Mouse (Mus musculus): Measurements from ENCODE around the gene Arsg. TPM values are rescaled to one million over a fixed set of nuclear protein-coding genes. Genes with fewer than 3 reads are reported as not detected.
A peak's percentile ranks its signal among the peaks of the same experiment; 100 is the strongest.

The Arsg gene
- polyA plus RNA-seq, 1 experiment from 2014 or later: 3.2 TPM

DNA sequence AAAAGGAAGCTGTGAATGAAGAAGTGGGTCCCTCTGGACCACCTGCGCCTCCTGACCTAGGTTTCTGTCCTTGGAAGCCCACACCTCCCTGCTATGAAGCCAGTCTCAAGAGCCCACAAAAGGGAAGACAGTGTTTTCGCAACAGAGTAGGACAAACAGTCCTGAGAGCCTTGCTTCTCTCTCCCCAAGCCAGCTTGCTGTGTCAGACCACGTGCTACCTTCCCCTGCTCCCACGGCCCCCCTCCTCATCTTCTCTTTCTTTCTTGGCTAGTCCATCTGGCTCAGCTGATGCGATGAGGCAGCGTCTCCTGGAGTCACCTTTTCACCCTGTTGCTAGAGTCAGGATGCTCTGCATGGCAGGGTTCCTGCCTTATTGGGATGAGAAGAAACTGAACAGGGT, 66.1 kb downstream of the Arsg start:
- no peaks in the 10 kb centered on the region for H3K36me3 ChIP-seq (ENCODE audit: control insufficient read depth, insufficient read depth, low read length)
- H3K27ac ChIP-seq (replicated peaks): no peak overlapping the region
- H3K4me2 ChIP-seq (replicated peaks; ENCODE audit: low read depth): no peak overlapping the region
- no peaks in the 10 kb centered on the region for H3K9me3 ChIP-seq (ENCODE audit: control insufficient read depth, low read length)
- H3K4me3 ChIP-seq (ENCODE audit: low read depth, low read length): no peak overlapping the region
- WGBS: 39% methylated on average over 6 of the region's 6 CpGs
- no peaks in the 10 kb centered on the region for H3K27me3 ChIP-seq (ENCODE audit: control insufficient read depth, insufficient read depth, low read length)
- no peak for DNase-seq (ENCODE audit: low spot score)
- no peak overlapping the region for H3K9ac ChIP-seq (ENCODE audit: low read length)
- ATAC-seq (ENCODE audit: low FRiP score, low TSS enrichment): no peak
- H3K4me1 ChIP-seq (replicated peaks; ENCODE audit: control insufficient read depth, insufficient read depth): no peaks in the 10 kb centered on the region
- TF ChIP-seq EP300 (optimal IDR thresholded peaks at IDR 0.05) (no peak), CTCF (IDR thresholded peaks at IDR 0.05; ENCODE audit: low read depth) (no peak)

DNA sequence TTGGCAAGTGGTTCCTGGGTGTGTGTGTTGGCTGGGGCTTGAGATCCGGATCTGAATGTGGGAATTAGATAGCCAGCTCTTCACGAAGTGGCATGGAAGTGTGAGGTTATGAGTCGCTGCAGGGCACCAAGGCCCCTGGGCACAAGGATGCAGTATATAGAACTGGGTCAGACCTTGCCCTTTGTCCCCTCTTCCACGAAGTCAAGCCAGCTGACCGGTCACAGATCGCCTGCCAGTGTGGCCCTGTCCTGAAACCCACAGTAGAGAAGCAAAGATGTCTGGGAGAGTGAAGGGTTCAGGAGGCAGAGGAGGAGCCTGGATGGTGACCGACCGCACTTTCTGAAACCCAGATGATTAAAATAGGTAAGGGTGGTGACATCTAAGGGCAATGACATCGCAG, 70.3 kb downstream of the Arsg start:
- WGBS: 86% methylated on average over 9 of the region's 9 CpGs
- H3K27ac ChIP-seq (replicated peaks): no peak overlapping the region
- H3K36me3 ChIP-seq (ENCODE audit: control insufficient read depth, insufficient read depth, low read length): no peaks in the 10 kb centered on the region
- H3K27me3 ChIP-seq (ENCODE audit: control insufficient read depth, insufficient read depth, low read length): no peaks in the 10 kb centered on the region
- H3K4me1 ChIP-seq (replicated peaks; ENCODE audit: control insufficient read depth, insufficient read depth): no peaks in the 10 kb centered on the region
- DNase-seq (ENCODE audit: low spot score): no peak
- no peak overlapping the region for H3K9ac ChIP-seq (ENCODE audit: low read length)
- TF ChIP-seq CTCF (IDR thresholded peaks at IDR 0.05; ENCODE audit: low read depth) (no peak), EP300 (optimal IDR thresholded peaks at IDR 0.05) (no peak)
- no peak for ATAC-seq (ENCODE audit: low FRiP score, low TSS enrichment)
- H3K4me2 ChIP-seq (replicated peaks; ENCODE audit: low read depth): no peak overlapping the region
- H3K9me3 ChIP-seq (ENCODE audit: control insufficient read depth, low read length): no peaks in the 10 kb centered on the region
- H3K4me3 ChIP-seq (ENCODE audit: low read depth, low read length): no peak overlapping the region

DNA sequence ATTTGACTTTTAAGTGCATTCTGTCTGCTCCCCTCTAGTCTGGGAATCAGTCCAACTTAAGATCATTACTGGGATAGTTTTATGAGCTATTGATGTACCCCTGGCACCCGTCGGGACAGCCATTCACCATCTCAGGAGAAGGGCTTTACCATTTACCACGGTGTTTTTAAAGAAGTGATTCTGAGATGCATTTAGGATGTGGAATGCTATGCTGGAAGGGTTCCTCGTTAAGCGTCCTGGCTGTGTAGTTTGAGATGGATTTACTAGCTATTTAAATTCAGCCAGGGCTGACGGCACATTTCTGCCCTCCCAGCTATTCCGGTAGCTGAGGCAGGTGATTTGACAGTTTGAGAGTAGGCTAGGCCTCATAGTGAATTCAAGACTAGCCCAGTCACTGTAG, 71.3 kb downstream of the Arsg start:
- ATAC-seq (ENCODE audit: low FRiP score, low TSS enrichment) (no peak), DNase-seq (ENCODE audit: low spot score) (no peak)
- H3K9ac ChIP-seq (ENCODE audit: low read length): no peak overlapping the region
- no peaks in the 10 kb centered on the region for H3K9me3 ChIP-seq (ENCODE audit: control insufficient read depth, low read length)
- no peak overlapping the region for H3K4me2 ChIP-seq (replicated peaks; ENCODE audit: low read depth)
- no peak overlapping the region for H3K27ac ChIP-seq (replicated peaks)
- H3K36me3 ChIP-seq (ENCODE audit: control insufficient read depth, insufficient read depth, low read length): no peaks in the 10 kb centered on the region
- no peaks in the 10 kb centered on the region for H3K27me3 ChIP-seq (ENCODE audit: control insufficient read depth, insufficient read depth, low read length)
- TF ChIP-seq CTCF (IDR thresholded peaks at IDR 0.05; ENCODE audit: low read depth): no peak
- TF ChIP-seq EP300 (optimal IDR thresholded peaks at IDR 0.05): no peak
- H3K4me3 ChIP-seq (ENCODE audit: low read depth, low read length): no peak overlapping the region
- 63% methylated on average over 7 of the region's 7 CpGs for WGBS
- no peaks in the 10 kb centered on the region for H3K4me1 ChIP-seq (replicated peaks; ENCODE audit: control insufficient read depth, insufficient read depth)

DNA sequence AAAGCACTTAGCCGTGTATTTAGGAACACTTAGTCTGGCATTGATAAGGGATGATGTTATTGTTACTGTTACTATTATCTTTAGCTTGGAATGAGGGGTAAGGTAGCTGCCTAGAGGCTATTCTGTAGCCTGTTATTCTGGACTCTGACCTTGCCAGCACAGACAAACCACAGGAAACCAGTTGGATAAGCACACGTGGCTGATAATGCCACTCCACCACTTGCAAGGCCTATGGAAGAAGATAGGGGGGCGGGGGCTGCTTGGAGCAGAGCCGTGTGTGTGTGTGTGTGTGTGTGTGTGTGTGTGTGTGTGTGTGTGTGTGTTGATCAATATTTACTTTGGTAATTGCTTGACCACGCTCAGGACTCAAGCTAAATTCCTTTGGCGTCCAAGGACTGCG, 72.1 kb downstream of the Arsg start:
- H3K9me3 ChIP-seq (ENCODE audit: control insufficient read depth, low read length): no peaks in the 10 kb centered on the region
- TF ChIP-seq CTCF (IDR thresholded peaks at IDR 0.05; ENCODE audit: low read depth) (no peak), EP300 (optimal IDR thresholded peaks at IDR 0.05) (no peak)
- no peaks in the 10 kb centered on the region for H3K27me3 ChIP-seq (ENCODE audit: control insufficient read depth, insufficient read depth, low read length)
- H3K9ac ChIP-seq (ENCODE audit: low read length): no peak overlapping the region
- H3K4me1 ChIP-seq (replicated peaks; ENCODE audit: control insufficient read depth, insufficient read depth): no peaks in the 10 kb centered on the region
- ATAC-seq (ENCODE audit: low FRiP score, low TSS enrichment): peak; percentile 70
- no peak overlapping the region for H3K27ac ChIP-seq (replicated peaks)
- DNase-seq (ENCODE audit: low spot score): peak; percentile 57
- H3K36me3 ChIP-seq (ENCODE audit: control insufficient read depth, insufficient read depth, low read length): no peaks in the 10 kb centered on the region
- no peak overlapping the region for H3K4me3 ChIP-seq (ENCODE audit: low read depth, low read length)
- H3K4me2 ChIP-seq (replicated peaks; ENCODE audit: low read depth): no peak overlapping the region
- 44% methylated on average over 7 of the region's 7 CpGs for WGBS

DNA sequence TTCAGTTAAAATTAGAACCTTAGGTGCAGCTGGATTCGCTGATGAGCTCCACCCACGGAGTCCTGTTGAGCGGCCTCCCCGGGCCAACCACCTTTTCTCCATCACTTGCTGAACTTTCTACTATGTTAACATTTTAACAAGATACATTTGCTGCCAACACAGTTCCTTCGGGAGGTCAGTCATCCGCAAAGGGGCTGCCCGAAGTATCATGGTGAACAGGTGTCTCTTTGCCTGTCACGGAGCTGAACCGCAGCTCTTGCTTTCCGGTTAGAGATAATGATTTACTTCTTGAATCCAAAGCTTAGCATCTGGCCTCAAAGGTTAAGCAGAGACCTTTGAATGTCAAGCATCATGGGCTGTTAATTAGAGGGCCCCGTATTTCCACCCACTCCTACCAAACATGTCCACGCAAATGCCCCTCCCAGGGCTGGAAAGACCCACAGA, 72.5 kb downstream of the Arsg start:
- Histone ChIP-seq H3K27ac (replicated peaks) (no peak overlapping the region), H3K4me3 (ENCODE audit: low read depth, low read length) (no peak overlapping the region), H3K4me1 (replicated peaks; ENCODE audit: control insufficient read depth, insufficient read depth) (no peaks in the 10 kb centered on the region), H3K4me2 (replicated peaks; ENCODE audit: low read depth) (no peak overlapping the region), H3K9me3 (ENCODE audit: control insufficient read depth, low read length) (no peaks in the 10 kb centered on the region), H3K36me3 (ENCODE audit: control insufficient read depth, insufficient read depth, low read length) (no peaks in the 10 kb centered on the region), H3K27me3 (ENCODE audit: control insufficient read depth, insufficient read depth, low read length) (no peaks in the 10 kb centered on the region), H3K9ac (ENCODE audit: low read length) (no peak overlapping the region)
- ATAC-seq (ENCODE audit: low FRiP score, low TSS enrichment) (no peak), DNase-seq (ENCODE audit: low spot score) (no peak)
- WGBS: 26% methylated on average over 12 of the region's 12 CpGs
- TF ChIP-seq EP300 (optimal IDR thresholded peaks at IDR 0.05) (no peak), CTCF (IDR thresholded peaks at IDR 0.05; ENCODE audit: low read depth) (no peak)

DNA sequence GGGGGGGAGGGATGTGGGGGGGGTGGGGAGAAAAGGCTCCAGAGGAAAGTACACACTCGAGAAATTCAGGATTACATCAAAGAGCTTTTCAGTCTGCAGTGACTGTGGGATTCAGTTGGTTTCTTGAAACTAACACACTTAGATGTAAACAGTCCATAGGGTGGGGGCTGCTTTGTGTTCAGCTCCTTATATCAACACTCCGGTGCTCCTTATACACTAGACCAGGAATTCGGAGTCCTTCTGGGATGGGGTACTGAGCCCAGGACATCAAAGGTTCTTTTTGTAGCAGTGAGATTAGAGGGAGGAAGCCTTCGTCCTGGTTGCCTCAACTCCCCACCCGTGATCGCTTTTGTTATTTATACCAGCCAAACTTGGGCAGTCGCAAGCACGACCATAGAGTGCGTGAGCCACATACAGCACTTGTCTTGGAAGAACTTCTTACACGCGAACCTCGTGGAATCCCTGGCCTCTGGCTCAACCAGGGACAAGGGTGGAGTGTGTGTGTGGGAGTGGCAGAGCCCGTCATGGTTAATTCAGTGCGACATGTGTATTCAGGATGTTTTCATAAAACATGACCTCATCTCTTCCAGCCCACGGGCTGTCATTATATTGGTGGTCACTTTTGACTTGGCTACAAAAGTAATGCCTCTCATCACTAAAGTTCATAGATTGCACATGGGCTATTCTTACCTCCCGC, 73.3 kb downstream of the Arsg start:
- Histone ChIP-seq H3K27me3 (ENCODE audit: control insufficient read depth, insufficient read depth, low read length) (no peaks in the 10 kb centered on the region), H3K9me3 (ENCODE audit: control insufficient read depth, low read length) (no peaks in the 10 kb centered on the region), H3K27ac (replicated peaks) (no peak overlapping the region), H3K36me3 (ENCODE audit: control insufficient read depth, insufficient read depth, low read length) (no peaks in the 10 kb centered on the region), H3K4me3 (ENCODE audit: low read depth, low read length) (no peak overlapping the region), H3K9ac (ENCODE audit: low read length) (no peak overlapping the region), H3K4me1 (replicated peaks; ENCODE audit: control insufficient read depth, insufficient read depth) (no peaks in the 10 kb centered on the region), H3K4me2 (replicated peaks; ENCODE audit: low read depth) (no peak overlapping the region)
- ATAC-seq (ENCODE audit: low FRiP score, low TSS enrichment) (peak; percentile 53), DNase-seq (ENCODE audit: low spot score) (peak; percentile 50)
- TF ChIP-seq EP300 (optimal IDR thresholded peaks at IDR 0.05): no peak
- no peak for TF ChIP-seq CTCF (IDR thresholded peaks at IDR 0.05; ENCODE audit: low read depth)
- 41% methylated on average over 16 of the region's 16 CpGs for WGBS
